Mouse (Mus musculus): ENCODE results near the gene Iqgap2.

Iqgap2 gene

DNA sequence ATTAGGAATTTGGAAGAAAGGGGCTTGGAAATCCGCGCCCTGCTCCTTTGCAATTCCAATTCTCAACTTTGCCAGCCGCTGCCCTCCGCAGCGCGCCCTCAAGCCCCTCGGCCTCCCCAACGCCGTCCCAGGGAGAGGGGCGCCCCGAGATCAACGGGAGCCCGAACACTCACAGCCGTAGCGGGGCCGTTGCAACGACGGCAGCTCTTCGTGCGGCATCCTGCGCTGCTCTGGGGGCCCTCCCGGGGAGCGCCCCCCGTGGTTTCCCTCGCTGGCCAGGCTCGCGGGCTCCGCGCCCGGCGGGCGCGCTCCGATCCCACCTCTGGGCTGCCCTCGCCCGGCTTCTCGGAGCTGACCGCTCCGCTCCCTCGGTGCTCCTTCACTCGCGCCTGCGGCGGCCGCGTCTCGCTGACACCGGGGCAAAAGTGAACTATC lies at the start of gene Iqgap2:
Iqgap2 (minus strand) TSS at position 432 of the 435 bp plus-strand sequence.
- peak; percentile 27 for DNase-seq

DNA sequence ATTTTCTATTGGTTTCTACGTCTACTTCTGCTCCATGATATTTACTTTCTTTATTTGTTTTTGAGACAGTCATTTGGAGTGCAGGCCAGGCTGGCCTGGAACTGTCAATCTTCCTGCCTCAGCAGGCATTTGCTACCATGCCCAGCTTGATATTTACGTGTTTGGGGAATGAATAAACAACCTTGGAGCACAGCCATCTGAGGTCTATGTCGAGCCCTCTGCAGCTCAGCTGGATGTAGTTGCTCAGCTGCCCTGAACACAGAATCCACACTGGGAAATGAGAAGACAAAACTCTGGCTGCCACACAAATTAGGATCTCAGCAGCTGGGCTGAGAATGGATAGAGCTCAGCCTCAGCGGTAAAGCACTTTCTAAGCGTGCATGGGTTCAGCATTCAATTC lies 49.1 kb upstream of the Iqgap2 start:
- DNase-seq: no peak

- no peak for DNase-seq
These were observed 32.5 kb upstream of the Iqgap2 start for GRCm38 (mm10) chr13:95924201-95924621.

DNA sequence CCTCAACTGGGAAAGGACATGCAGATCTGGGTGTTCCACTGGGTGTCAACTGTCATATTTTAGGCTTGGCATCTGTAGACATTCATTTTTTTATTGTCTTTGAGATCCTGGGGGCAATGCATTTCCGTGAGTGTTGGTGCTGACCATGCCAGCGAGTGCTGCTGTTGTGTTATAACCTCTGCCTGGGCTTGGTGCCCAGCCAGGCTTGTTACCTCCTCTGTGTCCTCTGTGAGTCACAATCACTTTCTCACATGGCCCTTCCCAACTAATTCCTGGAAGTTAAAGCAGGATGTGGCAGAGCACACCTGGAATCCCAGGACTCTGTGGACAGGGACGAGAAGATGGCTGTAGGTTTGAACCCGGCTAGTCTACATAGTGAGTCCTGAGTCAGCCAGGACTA lies 30.9 kb upstream of the Iqgap2 start:
- DNase-seq: no peak

DNA sequence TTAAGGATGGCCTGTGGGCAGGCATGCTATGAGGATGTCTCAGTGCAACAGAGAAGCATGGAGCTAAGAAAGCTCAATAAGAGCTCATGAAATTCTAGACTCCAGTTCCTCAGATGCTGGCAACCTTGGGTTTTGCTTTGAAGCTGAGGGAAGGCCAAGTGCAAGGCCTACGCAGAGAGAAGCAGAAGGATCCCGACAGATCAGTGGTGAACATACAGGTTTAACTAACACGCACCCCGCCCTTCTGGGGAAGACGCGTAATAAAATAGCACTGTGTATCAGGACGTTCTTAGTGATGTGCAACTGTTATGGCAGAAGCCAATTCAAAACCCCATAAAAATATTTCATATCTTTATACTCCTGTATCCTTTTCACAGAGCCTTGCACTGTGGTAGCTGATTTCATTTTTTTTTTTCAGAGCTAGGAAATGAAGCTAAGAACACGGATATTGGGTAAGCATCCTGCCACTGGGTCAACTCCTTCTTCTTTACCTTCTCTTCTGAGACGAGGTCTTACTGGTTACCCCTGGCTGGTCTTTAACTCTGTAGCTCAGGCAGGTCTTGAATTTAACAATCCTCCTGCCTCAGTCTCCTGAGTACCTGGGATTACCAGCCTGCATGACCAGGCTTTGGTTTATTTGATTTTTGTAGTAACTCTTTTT lies 27.0 kb upstream of the Iqgap2 start:
- DNase-seq: no peak

DNA sequence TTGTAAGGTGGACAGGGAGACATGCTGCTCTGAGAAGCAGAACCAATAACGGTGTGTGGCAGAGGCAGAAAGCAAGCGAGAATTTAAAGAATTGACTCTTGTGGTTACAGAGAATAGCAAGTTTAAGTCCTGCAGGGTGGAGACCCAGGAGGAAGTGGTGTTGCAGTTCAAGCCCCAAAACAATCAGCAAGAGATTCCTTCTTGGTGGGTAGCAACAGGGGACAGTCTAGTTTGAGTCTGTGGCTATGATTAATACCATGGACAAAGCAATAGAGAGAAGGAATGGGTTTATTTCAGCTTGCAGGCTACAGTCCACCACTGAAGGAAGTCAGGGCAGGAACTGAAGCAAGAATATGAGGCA lies 21.3 kb upstream of the Iqgap2 start:
- DNase-seq: no peak

- peak; percentile 52 for DNase-seq
These were observed 20.7 kb upstream of the Iqgap2 start for GRCm38 (mm10) chr13:95912157-95913045.

- no peak for DNase-seq
These were observed 18.5 kb upstream of the Iqgap2 start for GRCm38 (mm10) chr13:95910270-95910669.

- no peak for DNase-seq
These were observed 17.5 kb upstream of the Iqgap2 start for GRCm38 (mm10) chr13:95909244-95909643.

DNA sequence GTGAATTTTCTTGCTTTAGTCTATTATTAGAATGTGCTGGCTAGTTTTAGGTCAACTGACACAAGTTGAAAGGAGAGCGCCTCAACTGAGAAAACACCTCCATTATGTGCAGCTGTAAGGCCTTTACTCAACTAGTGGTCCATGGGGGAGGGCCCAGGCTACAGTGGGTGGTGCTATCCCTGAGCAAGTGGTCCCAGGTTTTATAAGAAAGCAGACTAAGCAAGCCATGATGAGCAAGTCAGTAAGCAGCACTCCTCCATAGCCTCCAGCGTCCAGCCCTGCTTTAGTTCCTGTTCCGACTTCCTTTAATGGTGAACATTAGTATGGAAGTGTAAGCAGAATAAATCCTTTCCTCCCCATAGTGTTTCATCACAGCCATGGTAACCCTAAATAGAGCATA lies 11.0 kb upstream of the Iqgap2 start:
- no peak for DNase-seq

- no peak for DNase-seq
These were observed 8.3 kb upstream of the Iqgap2 start for GRCm38 (mm10) chr13:95899885-95900650.

GRCm38 (mm10) chr13:95896501-95896900 lies 4.8 kb upstream of the Iqgap2 start:
- no peak for DNase-seq

- no peak for DNase-seq
These were observed 1.4 kb upstream of the Iqgap2 start for GRCm38 (mm10) chr13:95893166-95893565.

DNA sequence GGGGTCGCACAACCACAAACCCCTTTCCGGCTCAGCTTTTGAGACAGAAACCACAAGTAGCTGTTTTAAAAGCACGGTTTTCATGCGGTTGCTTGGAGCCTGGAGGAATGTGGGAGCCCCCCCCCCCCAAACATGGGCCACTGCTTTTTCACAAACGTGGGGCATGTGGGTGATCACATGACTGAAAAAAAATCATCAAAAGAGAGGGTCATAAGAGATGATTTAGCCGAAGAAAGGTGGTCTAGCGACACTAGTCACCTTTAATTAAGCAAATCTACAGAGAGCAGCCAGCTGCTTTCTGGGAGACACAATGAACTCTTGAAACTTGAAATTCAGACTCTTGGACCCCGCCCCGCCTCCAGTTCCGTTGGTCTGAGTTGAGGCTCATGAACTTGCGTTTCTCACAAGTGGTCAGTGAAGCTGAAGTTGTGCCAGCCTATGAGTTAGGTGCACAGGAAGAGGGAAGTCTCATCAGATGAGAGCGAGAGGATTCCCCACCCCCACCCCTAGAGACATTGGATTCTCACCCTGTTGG lies 956 bp upstream of the Iqgap2 start:
- no peak for DNase-seq

DNA sequence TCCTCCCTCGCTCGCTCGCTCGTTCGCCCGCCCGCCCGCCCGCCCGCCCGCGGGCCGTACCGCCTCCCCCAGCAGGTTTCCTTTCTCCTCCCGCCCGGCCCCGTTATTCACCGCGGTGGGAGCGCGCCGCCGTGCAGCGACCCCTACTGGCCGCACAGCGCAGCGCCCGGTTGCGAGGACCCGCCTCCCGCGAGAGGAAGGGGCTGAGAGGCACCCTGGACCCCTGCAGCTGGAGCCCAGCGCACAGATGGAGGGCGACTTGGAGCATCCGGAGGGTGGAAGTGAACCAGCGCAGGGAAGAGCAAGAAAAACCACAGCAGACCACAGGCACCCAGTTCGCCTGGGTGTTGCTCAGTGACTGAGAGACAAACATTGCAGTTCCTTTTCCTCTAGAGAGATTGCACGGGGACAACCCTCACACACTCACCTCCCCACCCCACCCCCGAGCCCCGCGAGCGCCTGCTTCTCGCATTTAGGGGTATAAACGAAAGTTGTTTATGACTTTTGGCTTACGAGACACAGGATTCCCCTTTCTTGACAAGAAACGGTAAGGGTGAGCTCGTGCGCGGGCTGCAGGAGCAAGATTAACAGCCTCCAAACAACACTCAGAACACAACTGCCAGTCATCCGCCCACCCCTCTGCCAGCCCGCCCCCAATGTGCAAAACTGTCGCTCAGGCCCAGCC lies 346 bp upstream of the Iqgap2 start:
- peak; percentile 81 for DNase-seq

DNA sequence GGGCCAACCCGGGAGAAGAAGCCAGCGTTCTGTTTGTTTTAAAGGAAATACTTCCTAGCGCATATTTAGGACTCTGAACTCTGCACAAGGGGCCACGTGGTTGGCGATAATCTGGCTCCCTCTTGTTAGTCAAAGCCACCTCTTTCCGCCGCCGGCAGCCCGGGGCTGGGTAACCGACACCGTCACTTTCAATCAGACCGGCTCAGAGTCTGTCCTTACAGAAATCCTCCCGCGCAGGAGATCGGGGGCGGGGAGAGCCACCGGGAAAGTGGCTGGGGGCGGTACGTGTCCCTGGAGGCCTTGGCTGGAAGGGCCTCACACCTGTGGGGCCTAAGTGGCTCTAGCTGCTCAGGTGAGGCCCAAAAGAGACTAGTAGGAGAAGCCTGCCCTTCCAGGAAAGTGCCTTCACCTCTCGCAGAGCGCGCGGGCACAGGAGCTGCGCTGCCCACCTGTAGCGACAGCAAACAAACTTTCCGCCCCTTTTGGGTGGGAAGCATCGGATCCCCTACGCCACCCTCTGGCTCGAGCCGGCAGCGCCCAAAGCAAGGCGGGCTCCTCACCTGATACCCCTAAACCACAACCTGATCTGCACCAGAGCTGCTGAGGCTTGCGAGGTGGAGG lies 761 bp downstream of the Iqgap2 start:
- DNase-seq: peak; percentile 37

GRCm38 (mm10) chr13:95889981-95890545 lies 1.7 kb downstream of the Iqgap2 start:
- no peak for DNase-seq

DNA sequence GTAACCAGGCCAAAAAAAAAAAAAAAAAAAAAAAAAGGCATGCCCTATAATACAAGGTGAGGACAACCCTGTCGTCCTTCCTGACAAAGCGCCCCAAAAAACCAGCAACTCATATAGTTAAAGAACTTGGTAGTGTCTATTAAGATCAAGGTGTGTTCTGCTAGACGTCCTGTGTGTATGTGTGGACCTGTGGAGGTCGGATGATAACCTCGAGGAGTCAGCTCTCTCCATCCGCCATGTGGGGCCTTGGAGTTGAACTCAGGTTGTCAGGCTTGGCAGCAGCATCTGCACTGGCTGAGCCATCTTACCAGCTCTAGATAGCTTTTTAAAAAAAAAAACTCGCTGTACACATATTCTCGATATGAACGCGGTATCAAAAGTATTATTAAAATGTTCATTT lies 2.4 kb downstream of the Iqgap2 start:
- no peak for DNase-seq

DNA sequence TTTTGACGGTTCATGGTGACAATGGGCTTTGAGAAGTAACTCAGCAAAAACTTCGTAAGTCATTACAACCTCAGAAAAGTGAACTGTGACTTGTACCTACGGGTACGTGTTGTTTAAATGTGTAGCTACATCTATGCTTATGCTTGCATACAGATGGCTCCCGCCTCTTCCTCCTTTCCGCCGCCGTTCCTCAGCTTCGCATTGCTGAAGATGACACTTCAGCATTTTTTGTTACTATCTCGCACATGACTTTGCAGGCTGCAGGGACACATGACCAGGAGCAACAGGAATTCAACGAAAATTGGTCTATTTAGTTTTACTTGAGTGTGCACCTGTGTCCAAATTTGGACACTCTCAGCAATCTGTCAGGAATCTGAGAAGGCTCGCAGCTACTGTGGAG lies 3.1 kb downstream of the Iqgap2 start:
- DNase-seq: no peak

- DNase-seq: no peak
These were observed 3.6 kb downstream of the Iqgap2 start for GRCm38 (mm10) chr13:95888170-95888569.

GRCm38 (mm10) chr13:95887375-95887774 lies 4.3 kb downstream of the Iqgap2 start:
- no peak for DNase-seq

DNA sequence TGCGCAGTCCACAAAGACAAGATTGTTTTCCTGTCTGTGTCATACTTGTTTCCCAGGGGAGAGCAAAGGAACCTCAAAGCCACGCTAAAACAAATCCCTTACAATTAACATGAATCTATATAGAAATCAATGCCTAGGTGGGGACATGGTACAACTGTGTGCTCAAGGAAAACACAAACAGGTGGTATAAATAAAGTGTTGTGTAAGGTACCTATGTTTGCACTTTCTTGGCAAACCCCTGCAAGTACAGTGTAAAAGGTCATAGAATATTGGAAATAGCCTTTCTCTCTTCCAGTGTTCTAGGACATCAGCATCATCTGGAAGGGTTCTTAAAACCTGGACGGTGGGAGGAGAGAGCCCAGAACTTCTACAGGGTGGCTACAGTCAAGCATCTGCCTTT lies 7.3 kb downstream of the Iqgap2 start:
- DNase-seq: no peak

Measured in right cerebral cortex, postnatal 25 days (tissue).